ENCODE assay signal across 11 mouse cellular contexts in genomic region chr6:103201605-103202004, GRCm38 (mm10).
DNase-seq lines count a peak whose midpoint lies in the region; TF ChIP-seq lines count a peak whose summit lies in the region.
"Had no signal": no experiment of that assay in that cellular context is flagged by ENCODE, and none has a peak within 500 bp of the region (broad histone marks: within the 10 kb centered on the region; RNA-seq: fewer than 3 reads in every experiment).

No protein-coding gene starts in this region.

- DNase-seq in layer of hippocampus, adult 9-10 months (ENCODE audit: low spot score) = peak; percentile 36
- no peak for DNase-seq in layer of hippocampus, adult 8-10 months (ENCODE audit: low spot score in 2 of 2)
- peak; percentile 33 for DNase-seq in MEL (ENCODE audit: low read depth, low spot score)
- DNase-seq in brain, adult 2 months (ENCODE audit: low read depth, low spot score) = peak; percentile 54
- peak; percentile 1 for DNase-seq in induced T-regulatory cell, adult 2 months (ENCODE audit: low read depth)
- DNase-seq in right cerebral cortex, adult 2 months (ENCODE audit: low spot score in 2 of 2) = no peak
- DNase-seq in spleen, postnatal 4 days (ENCODE audit: low spot score in 2 of 2) = no peak
- DNase-seq in layer of hippocampus, adult 9-11 months = no peak
- DNase-seq: cerebellum, postnatal 25 days; right cerebral cortex, postnatal 25 days had no signal

- no peaks in the 10 kb centered on the region for H3K27me3 ChIP-seq in MEL (ENCODE audit: control insufficient read depth in 1 of 2, insufficient read depth in 2 of 2, low read length in 2 of 2)
- H3K27me3 ChIP-seq: hindbrain, embryonic 15.5 days had no signal

- peak in 2 of 3 experiments; percentile 24 to 63; a peak in 3 of 6 replicates for TF ChIP-seq CTCF in MEL (IDR thresholded peaks at IDR 0.05 in 2 of 3, conservative IDR thresholded peaks at IDR 0.05 in 1 of 3; ENCODE audit: control insufficient read depth in 1 of 3, insufficient read depth in 1 of 3, low read depth in 2 of 3, low read length in 3 of 3, poor library complexity in 1 of 3, severe bottlenecking in 1 of 3)

- no peaks in the 10 kb centered on the region for H3K36me3 ChIP-seq in MEL (ENCODE audit: control insufficient read depth in 1 of 2, insufficient read depth in 2 of 2, low read length in 2 of 2)
- H3K36me3 ChIP-seq: hindbrain, embryonic 15.5 days had no signal

- no peak for TF ChIP-seq EP300 in MEL (IDR thresholded peaks at IDR 0.05; ENCODE audit: low read depth in 1 of 2, low read length in 2 of 2)

- H3K27ac ChIP-seq in MEL (ENCODE audit: control insufficient read depth, low read depth, low read length) = no peak overlapping the region
- H3K27ac ChIP-seq: hindbrain, embryonic 15.5 days had no signal

- no peaks in the 10 kb centered on the region for H3K79me2 ChIP-seq in MEL (ENCODE audit: control insufficient read depth, insufficient read depth, low read length, poor library complexity)

- no peak overlapping the region for H3K9ac ChIP-seq in MEL (ENCODE audit: control insufficient read depth, low read depth, low read length, poor library complexity, severe bottlenecking)
- H3K9ac ChIP-seq: hindbrain, embryonic 15.5 days had no signal

- no peak for TF ChIP-seq POLR2A in MEL (IDR thresholded peaks at IDR 0.05; ENCODE audit: control insufficient read depth in 1 of 2, insufficient read depth in 1 of 2, low read depth in 1 of 2, low read length in 2 of 2, poor library complexity in 1 of 2)

- no peaks in the 10 kb centered on the region for H3K9me3 ChIP-seq in MEL (replicated peaks; ENCODE audit: insufficient read depth, low read length)
- H3K9me3 ChIP-seq: hindbrain, embryonic 15.5 days had no signal

- H3K4me3 ChIP-seq in MEL (ENCODE audit: control insufficient read depth in 1 of 2, insufficient read depth in 1 of 2, low read depth in 2 of 2, low read length in 2 of 2) = no peak overlapping the region
- H3K4me3 ChIP-seq: hindbrain, embryonic 15.5 days had no signal

- H3K4me1 ChIP-seq in MEL (ENCODE audit: control insufficient read depth in 1 of 2, insufficient read depth in 2 of 2, low read length in 2 of 2) = no peaks in the 10 kb centered on the region

- peak; percentile 76 for TF ChIP-seq RAD21 in MEL (IDR thresholded peaks at IDR 0.05; ENCODE audit: low read depth, low read length)

TF ChIP-seq in MEL, 35 proteins besides CTCF, POLR2A, EP300 and RAD21:
- peak; percentile 36 for TF ChIP-seq ZC3H11A (IDR thresholded peaks at IDR 0.05; ENCODE audit: low read depth, low read length)
- no peak for TF ChIP-seq USF1 (IDR thresholded peaks at IDR 0.05; ENCODE audit: low read depth, low read length)
- TF ChIP-seq POLR2AphosphoS5 (IDR thresholded peaks at IDR 0.05; ENCODE audit: borderline replicate concordance, low read depth, low read length) = no peak
- TF ChIP-seq SMC3 (IDR thresholded peaks at IDR 0.05; ENCODE audit: low read depth, low read length) = peak; percentile 70

Comparison
In these comparisons a context has a peak if more than half of its experiments do, and no peak if none do; other contexts are left out.
1. DNase-seq: peak in layer of hippocampus, adult 9-10 months (single experiment), MEL (single experiment), brain, adult 2 months (single experiment) and induced T-regulatory cell, adult 2 months (single experiment); none in layer of hippocampus, adult 8-10 months (0 of 2), right cerebral cortex, adult 2 months (0 of 2), spleen, postnatal 4 days (0 of 2) and layer of hippocampus, adult 9-11 months (single experiment).